Mouse (Mus musculus) liver, postnatal 0 days (tissue): ENCODE results near the gene Spsb3. TPM values are rescaled to one million over a fixed set of nuclear protein-coding genes. Genes with fewer than 3 reads are reported as not detected.

Experiments used
- ATAC-seq: fragments of 200-750 bp; cut with Nextera tagmentation; 2 replicates; pipeline ENCODE4 v1.8.0; 2017; ENCODE audit warnings: mild to moderate bottlenecking, moderate library complexity
- DNase-seq: peaks from one replicate; pipeline ENCODE4 v3.0.0-alpha.2; 2016
- H3K27ac ChIP-seq: fragments of 300-500 bp; sonication (generic); 2 replicates; pipeline ENCODE4 v1.5.1; 2014; ENCODE audit warnings: antibody characterized with exemption, moderate library complexity, mild to moderate bottlenecking, low read depth
- H3K27me3 ChIP-seq: fragments of 300-500 bp; sonication (generic); 2 replicates; pipeline ENCODE4 v1.6.1; 2014; ENCODE audit warnings: low read length, control low read depth, mixed read lengths; ENCODE audit not compliant: insufficient read depth
- H3K36me3 ChIP-seq: fragments of 300-500 bp; sonication (generic); replicated peaks from 2 replicates; pipeline ENCODE4 v1.6.1; 2014; ENCODE audit warnings: mild to moderate bottlenecking, control low read depth, low read length, moderate library complexity, mixed read lengths; ENCODE audit not compliant: insufficient read depth
- H3K4me1 ChIP-seq: fragments of 300-500 bp; sonication (generic); 2 replicates; pipeline ENCODE4 v1.6.1; 2014; ENCODE audit warnings: antibody characterized with exemption, mild to moderate bottlenecking, control low read depth; ENCODE audit not compliant: insufficient read depth
- H3K4me2 ChIP-seq: fragments of 300-500 bp; sonication (generic); 2 replicates; pipeline ENCODE4 v1.6.1; 2014; ENCODE audit warnings: low read depth, mild to moderate bottlenecking, low read length, moderate library complexity, mixed read lengths
- H3K4me3 ChIP-seq: fragments of 300-500 bp; sonication (generic); 2 replicates; pipeline ENCODE4 v1.5.1; 2014; ENCODE audit warnings: low read depth, low read length
- H3K9ac ChIP-seq: fragments of 300-500 bp; sonication (generic); replicated peaks from 2 replicates; pipeline ENCODE4 v1.6.1; 2014; ENCODE audit warnings: mild to moderate bottlenecking, moderate library complexity
- H3K9me3 ChIP-seq: fragments of 300-500 bp; sonication (generic); 2 replicates; pipeline ENCODE4 v1.6.1; 2016; ENCODE audit warnings: mild to moderate bottlenecking, control low read depth, low read length, mixed read lengths
- CTCF ChIP-seq: sonication (generic); IDR thresholded peaks from 2 replicates; pipeline ENCODE4 v1.5.1; 2016; ENCODE audit warnings: antibody characterized with exemption, low read depth
- EP300 ChIP-seq: IDR thresholded peaks from 2 replicates; pipeline ENCODE4 v1.6.1; 2016; ENCODE audit warnings: antibody characterized with exemption, low read depth, mild to moderate bottlenecking
- WGBS: fragments of 180-500 bp; shearing (Covaris S2); extraction: QIAGEN DNeasy Blood & Tissue Kit; methylation state at CpG from one replicate; pipeline ENCODE4 v1.1.7; 2014; ENCODE audit not compliant: insufficient replicate concordance; 5-methylcytosine and 5-hydroxymethylcytosine counted together
- polyA plus RNA-seq: library from polyadenylated mRNA; unstranded; fragments of >200 nt; fragmentation: Nextera tagmentation; extraction: Ambion mirVana; gene quantifications from 2 replicates; pipeline ENCODE4 v1.2.1, GENCODE M21; 2015

Spsb3 gene
- polyA plus RNA-seq, 1 experiment from 2014 or later: 45.5 TPM

- TF ChIP-seq CTCF: no peak
- TF ChIP-seq EP300: no peak
- peak overlapping the region; percentile 76 for H3K27ac ChIP-seq
- no peaks in the 10 kb centered on the region for H3K27me3 ChIP-seq
- peaks cover 60% of the 10 kb centered on the region for H3K36me3 ChIP-seq
- ATAC-seq: peak; percentile 27
- H3K9ac ChIP-seq: peak overlapping the region; percentile 89
- 11% methylated on average over 31 of the region's 31 CpGs for WGBS
- peak overlapping the region; percentile 86 for H3K4me3 ChIP-seq
- H3K4me2 ChIP-seq: peak overlapping the region; percentile 87
- H3K9me3 ChIP-seq: no peaks in the 10 kb centered on the region
- DNase-seq: no peak
- H3K4me1 ChIP-seq: peaks cover 23% of the 10 kb centered on the region
These were observed 7.9 kb downstream of the Spsb3 start for GRCm38 (mm10) chr17:24894061-24894994.

- H3K27ac ChIP-seq: peak within 1 kb of the TSS; percentile 76
- H3K4me3 ChIP-seq: peak within 1 kb of the TSS; percentile 86
- H3K27me3 ChIP-seq: no peaks in the 10 kb centered on the region
- H3K36me3 ChIP-seq: peaks cover 60% of the 10 kb centered on the region
- ATAC-seq: peak; percentile 75
- peak; percentile 89 for DNase-seq
- peak within 1 kb of the TSS; percentile 89 for H3K9ac ChIP-seq
- H3K4me1 ChIP-seq: peaks cover 23% of the 10 kb centered on the region
- peak within 1 kb of the TSS; percentile 87 for H3K4me2 ChIP-seq
- no peaks in the 10 kb centered on the region for H3K9me3 ChIP-seq
- TF ChIP-seq CTCF (no peak), EP300 (no peak)
- WGBS: under 1% methylated on average over 61 of the region's 62 CpGs
These were observed 8.6 kb downstream of the Spsb3 start, which contains the start of the genes Eme2 and Mrps34 for GRCm38 (mm10) chr17:24894995-24895547. TSS of gene Eme2 (minus strand) at chr17:24895087. TSS of gene Mrps34 (plus strand) at chr17:24895116.

GRCm38 (mm10) chr17:24895571-24896240, 9.3 kb downstream of the Spsb3 start:
- peaks cover 60% of the 10 kb centered on the region for H3K36me3 ChIP-seq
- H3K9ac ChIP-seq: peak overlapping the region; percentile 89
- DNase-seq: no peak
- peak overlapping the region; percentile 86 for H3K4me3 ChIP-seq
- WGBS: 7% methylated on average over 23 of the region's 23 CpGs
- TF ChIP-seq CTCF: no peak
- TF ChIP-seq EP300: no peak
- H3K4me1 ChIP-seq: peaks cover 23% of the 10 kb centered on the region
- no peak for ATAC-seq
- peak overlapping the region; percentile 76 for H3K27ac ChIP-seq
- peak overlapping the region; percentile 87 for H3K4me2 ChIP-seq
- H3K9me3 ChIP-seq: no peaks in the 10 kb centered on the region
- no peaks in the 10 kb centered on the region for H3K27me3 ChIP-seq

- ATAC-seq (peak; percentile 72), DNase-seq (peak; percentile 91)
- TF ChIP-seq EP300 (no peak), CTCF (peak; percentile 34)
- H3K4me2 ChIP-seq: peak within 1 kb of the TSS; percentile 87
- H3K9ac ChIP-seq: peak within 1 kb of the TSS; percentile 89
- peak within 1 kb of the TSS; percentile 86 for H3K4me3 ChIP-seq
- peak within 1 kb of the TSS; percentile 76 for H3K27ac ChIP-seq
- H3K27me3 ChIP-seq: no peaks in the 10 kb centered on the region
- WGBS: 2% methylated on average over 50 of the region's 50 CpGs
- H3K36me3 ChIP-seq: peaks cover 60% of the 10 kb centered on the region
- no peaks in the 10 kb centered on the region for H3K9me3 ChIP-seq
- peaks cover 23% of the 10 kb centered on the region for H3K4me1 ChIP-seq
These were observed 10.0 kb downstream of the Spsb3 start, which contains the start of gene Nme3 for GRCm38 (mm10) chr17:24896241-24896992. TSS of gene Nme3 (plus strand) at chr17:24896500.

GRCm38 (mm10) chr17:24896993-24897269, 10.5 kb downstream of the Spsb3 start:
- Histone ChIP-seq H3K27ac (peak overlapping the region; percentile 58), H3K27me3 (no peaks in the 10 kb centered on the region), H3K4me2 (peak overlapping the region; percentile 87), H3K9ac (peak overlapping the region; percentile 89), H3K36me3 (peaks cover 60% of the 10 kb centered on the region), H3K9me3 (no peaks in the 10 kb centered on the region), H3K4me3 (peak overlapping the region; percentile 86), H3K4me1 (peaks cover 27% of the 10 kb centered on the region)
- no peak for ATAC-seq
- no peak for DNase-seq
- 41% methylated on average over 11 of the region's 11 CpGs for WGBS
- TF ChIP-seq EP300 (no peak), CTCF (no peak)
